Mouse (Mus musculus): ENCODE measurements around the gene Cnot10.
A peak's percentile ranks its signal among the peaks of the same experiment; 100 is the strongest.

The Cnot10 gene

GRCm38 (mm10) chr9:114543882-114544753 is 95.9 kb downstream of the Cnot10 start:
- peak; percentile 24 to 25 for DNase-seq

- no peak for DNase-seq
These were observed 98.7 kb downstream of the Cnot10 start for GRCm38 (mm10) chr9:114541279-114541741.

DNA sequence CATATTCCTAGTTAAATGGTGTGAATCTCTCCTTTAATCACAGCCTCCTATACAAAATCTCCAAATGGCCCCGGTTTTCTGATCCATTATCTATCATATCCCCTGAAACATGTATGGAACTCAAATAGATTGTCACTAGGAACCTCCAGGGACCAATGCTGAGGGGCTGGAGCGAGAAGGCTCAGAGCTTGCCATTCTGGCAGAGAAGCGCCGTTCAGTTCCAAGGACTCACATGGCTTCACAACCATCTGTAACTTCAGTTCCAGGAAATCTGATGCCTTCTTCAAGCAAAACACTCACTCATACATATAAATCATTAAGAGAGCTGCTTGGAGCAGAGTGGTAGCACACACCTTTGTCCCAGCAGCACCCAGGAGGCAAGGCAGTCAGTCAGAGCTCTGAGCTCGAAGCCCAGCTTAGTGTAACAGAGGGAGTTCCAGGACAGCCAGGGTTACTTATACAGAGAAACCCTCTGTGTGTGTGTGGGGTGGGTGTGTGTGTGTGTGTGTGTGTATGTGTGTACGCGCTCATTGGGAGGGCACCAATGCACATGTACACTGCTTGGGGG is 100.9 kb downstream of the Cnot10 start:
- no peak for DNase-seq

DNA sequence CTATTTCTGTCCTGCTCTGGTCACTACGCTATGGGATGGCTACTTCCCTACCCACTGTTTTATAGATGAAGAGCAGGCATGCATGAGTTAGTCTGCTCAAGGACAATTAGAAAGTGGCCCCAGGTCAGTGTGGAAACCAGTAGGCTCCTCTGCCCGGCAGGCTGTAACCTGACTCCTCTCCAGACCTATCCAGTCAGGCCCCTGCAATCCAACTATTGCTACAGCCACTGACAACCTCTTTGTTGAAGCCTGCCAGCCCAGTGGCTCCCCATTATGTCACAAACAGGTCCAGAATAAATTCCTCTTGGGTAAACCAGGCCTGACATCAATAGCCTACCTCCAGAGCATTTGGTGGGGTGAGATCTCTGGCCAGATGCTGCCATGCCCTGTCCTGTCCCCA is 103.4 kb downstream of the Cnot10 start:
- DNase-seq, result no peak
